Mouse (Mus musculus): ENCODE measurements around the gene Slc35g2. TPM values are rescaled to one million over a fixed set of nuclear protein-coding genes. Genes with fewer than 3 reads are reported as not detected.

The Slc35g2 gene
- polyA plus RNA-seq (2015; fragmentation: Nextera tagmentation; extraction: Ambion mirVana): 9.6 and 10.5 TPM in 2 replicates

- Histone ChIP-seq H3K9ac (peak within 1 kb of the TSS; percentile 84), H3K36me3 (no peaks in the 10 kb centered on the region), H3K4me2 (peak within 1 kb of the TSS; percentile 94), H3K4me1 (peaks cover 9% of the 10 kb centered on the region), H3K9me3 (no peaks in the 10 kb centered on the region), H3K27ac (replicated peaks) (peak within 1 kb of the TSS; percentile 60), H3K27me3 (replicated peaks) (no peaks in the 10 kb centered on the region; the same call in 1 of the 2 replicates), H3K4me3 (peak within 1 kb of the TSS; percentile 76)
- under 1% methylated on average over 46 of the region's 55 CpGs for WGBS
- ATAC-seq (ENCODE audit: extremely low read depth, insufficient number of reproducible peaks, low FRiP score, low TSS enrichment): peak; percentile 64; the same call in 1 of the 2 replicates
These were observed at the start of gene Slc35g2 for GRCm38 (mm10) chr9:100570626-100571233. Slc35g2 (minus strand) TSS chr9:100571090.

DNA sequence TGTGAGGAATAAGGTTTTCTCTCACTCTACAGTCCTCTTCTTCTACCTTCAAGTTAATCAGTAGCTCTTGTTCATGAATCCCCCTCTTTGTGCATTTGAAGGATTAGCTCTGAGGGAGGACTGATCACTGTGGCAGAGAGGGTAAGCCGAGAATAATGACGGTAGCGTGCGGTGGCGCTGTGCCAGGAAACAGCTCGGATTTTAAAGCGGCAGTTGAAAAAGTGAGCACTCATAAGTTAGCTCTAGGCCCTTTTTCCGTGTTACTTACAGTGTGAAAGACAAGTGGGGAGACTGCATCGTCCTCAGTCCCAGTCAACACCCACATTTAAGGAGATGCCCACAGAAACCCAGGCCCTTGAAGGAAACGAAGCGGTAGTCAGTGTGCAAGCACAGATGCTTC is 46.1 kb upstream of the Slc35g2 start:
- Histone ChIP-seq H3K4me3 (no peak overlapping the region), H3K4me2 (peak overlapping the region; percentile 6)

DNA sequence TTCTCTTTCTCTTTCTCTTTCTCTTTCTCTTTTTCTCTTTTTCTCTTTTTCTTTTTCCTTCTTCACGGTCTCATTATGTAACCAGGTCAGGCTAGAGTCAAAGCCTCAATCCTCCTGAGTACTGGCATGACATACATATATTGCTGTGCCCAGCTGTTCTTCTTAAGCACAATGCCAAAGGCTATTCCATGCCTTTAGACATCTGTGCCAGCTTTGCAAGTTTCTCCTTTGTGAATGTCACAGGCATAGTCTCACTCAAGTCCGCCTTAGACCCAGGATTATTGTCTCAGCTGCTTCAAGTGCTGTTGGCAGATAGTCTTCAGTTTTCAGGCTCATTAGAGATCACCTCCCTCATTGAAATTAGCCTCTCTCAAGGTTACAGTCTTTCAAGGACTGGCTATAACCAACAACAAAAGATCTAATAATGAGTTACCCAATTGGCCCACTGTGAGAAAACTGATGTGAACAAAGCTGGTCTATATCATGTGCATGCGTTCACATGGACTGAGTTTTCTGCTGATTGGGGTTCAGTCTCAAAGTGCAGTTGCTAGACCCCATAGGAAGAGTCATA is 42.7 kb upstream of the Slc35g2 start:
- no peak overlapping the region for H3K4me3 ChIP-seq
- H3K27ac ChIP-seq (replicated peaks): no peak overlapping the region
- no peaks in the 10 kb centered on the region for H3K27me3 ChIP-seq (replicated peaks)
- H3K4me2 ChIP-seq: no peak overlapping the region
- H3K9me3 ChIP-seq: no peaks in the 10 kb centered on the region
- peaks cover 8% of the 10 kb centered on the region; the same call in 1 of the 2 replicates for H3K4me1 ChIP-seq
- H3K36me3 ChIP-seq: no peaks in the 10 kb centered on the region
- WGBS: 84% methylated on average over 3 of the region's 3 CpGs
- no peak overlapping the region for H3K9ac ChIP-seq
- ATAC-seq (ENCODE audit: extremely low read depth, insufficient number of reproducible peaks, low FRiP score, low TSS enrichment): no peak

More for the DNA sequence above, 46.1 kb upstream of the Slc35g2 start:
- no peaks in the 10 kb centered on the region for H3K9me3 ChIP-seq
- H3K27me3 ChIP-seq (replicated peaks): no peaks in the 10 kb centered on the region
- ATAC-seq (ENCODE audit: extremely low read depth, insufficient number of reproducible peaks, low FRiP score, low TSS enrichment): no peak
- H3K27ac ChIP-seq (replicated peaks): no peak overlapping the region
- no peaks in the 10 kb centered on the region for H3K36me3 ChIP-seq
- H3K9ac ChIP-seq: no peak overlapping the region
- 48% methylated on average over 11 of the region's 11 CpGs for WGBS
- H3K4me1 ChIP-seq: peaks cover 8% of the 10 kb centered on the region; the same call in 1 of the 2 replicates

DNA sequence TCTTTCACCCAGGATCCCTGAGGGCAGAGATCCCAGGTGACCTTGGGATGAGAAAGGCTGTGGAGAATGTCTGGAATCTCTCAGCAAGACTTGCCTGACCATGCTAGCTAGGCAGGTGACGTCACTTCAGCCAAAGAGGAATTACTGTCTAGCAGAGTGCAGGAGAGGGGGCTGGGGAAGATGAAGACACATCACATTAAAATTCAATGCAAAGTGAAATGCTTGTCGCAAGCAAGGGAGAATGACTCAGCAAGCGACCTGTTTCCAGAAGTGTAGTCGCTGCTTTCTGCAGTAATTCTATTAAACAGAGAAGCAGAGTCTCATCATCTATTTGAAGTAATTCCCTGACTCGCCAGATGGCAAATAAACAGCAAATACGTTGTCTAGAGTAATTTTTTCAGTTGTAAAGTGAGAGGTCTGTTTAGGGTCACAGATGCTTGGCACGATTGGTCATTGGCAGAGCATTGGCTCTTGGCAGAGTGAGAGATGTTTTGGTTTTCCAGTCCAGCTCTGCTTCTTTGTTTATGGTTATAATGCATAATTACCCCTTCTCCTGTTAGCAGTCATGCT is 35.2 kb upstream of the Slc35g2 start:
- 0 out of 2 replicates have a peak overlapping the region, but pooled peaks have one; percentile 8 for H3K4me2 ChIP-seq
- ATAC-seq (ENCODE audit: extremely low read depth, insufficient number of reproducible peaks, low FRiP score, low TSS enrichment): no peak
- no peak overlapping the region for H3K4me3 ChIP-seq
- H3K9ac ChIP-seq: no peak overlapping the region
- H3K27me3 ChIP-seq (replicated peaks): no peaks in the 10 kb centered on the region
- no peaks in the 10 kb centered on the region for H3K9me3 ChIP-seq
- H3K4me1 ChIP-seq: peaks cover 11% of the 10 kb centered on the region
- H3K36me3 ChIP-seq: no peaks in the 10 kb centered on the region
- H3K27ac ChIP-seq (replicated peaks): peak overlapping the region; percentile 55
- 49% methylated on average over 7 of the region's 7 CpGs for WGBS

- H3K27ac ChIP-seq (replicated peaks): peak overlapping the region; percentile 55
These were observed 34.6 kb upstream of the Slc35g2 start for GRCm38 (mm10) chr9:100605522-100605921.

GRCm38 (mm10) chr9:100603156-100603555 is 32.3 kb upstream of the Slc35g2 start:
- Histone ChIP-seq H3K4me1 (peaks cover 22% of the 10 kb centered on the region), H3K27ac (replicated peaks) (no peak overlapping the region), H3K9me3 (no peaks in the 10 kb centered on the region), H3K9ac (no peak overlapping the region), H3K36me3 (no peaks in the 10 kb centered on the region), H3K4me2 (no peak overlapping the region), H3K4me3 (no peak overlapping the region), H3K27me3 (replicated peaks) (no peaks in the 10 kb centered on the region)
- 62% methylated on average over 5 of the region's 5 CpGs for WGBS
- no peak for ATAC-seq (ENCODE audit: extremely low read depth, insufficient number of reproducible peaks, low FRiP score, low TSS enrichment)

More at GRCm38 (mm10) chr9:100605522-100605921, 34.6 kb upstream of the Slc35g2 start:
- Histone ChIP-seq H3K4me3 (no peak overlapping the region), H3K4me2 (no peak overlapping the region), H3K9ac (no peak overlapping the region), H3K9me3 (no peaks in the 10 kb centered on the region), H3K27me3 (replicated peaks) (no peaks in the 10 kb centered on the region), H3K4me1 (peaks cover 11% of the 10 kb centered on the region), H3K36me3 (no peaks in the 10 kb centered on the region)
- 80% methylated on average over 1 of the region's 1 CpGs for WGBS
- no peak for ATAC-seq (ENCODE audit: extremely low read depth, insufficient number of reproducible peaks, low FRiP score, low TSS enrichment)

- ATAC-seq (ENCODE audit: extremely low read depth, insufficient number of reproducible peaks, low FRiP score, low TSS enrichment): no peak
- H3K27ac ChIP-seq (replicated peaks): no peak overlapping the region
- no peaks in the 10 kb centered on the region for H3K36me3 ChIP-seq
- no peak overlapping the region for H3K4me3 ChIP-seq
- WGBS: 75% methylated on average over 1 of the region's 1 CpGs
- H3K9me3 ChIP-seq: no peaks in the 10 kb centered on the region
- H3K9ac ChIP-seq: no peak overlapping the region
- H3K4me1 ChIP-seq: peaks cover 22% of the 10 kb centered on the region
- H3K4me2 ChIP-seq: no peak overlapping the region
- no peaks in the 10 kb centered on the region for H3K27me3 ChIP-seq (replicated peaks)
These were observed 31.2 kb upstream of the Slc35g2 start for GRCm38 (mm10) chr9:100602130-100602529.

DNA sequence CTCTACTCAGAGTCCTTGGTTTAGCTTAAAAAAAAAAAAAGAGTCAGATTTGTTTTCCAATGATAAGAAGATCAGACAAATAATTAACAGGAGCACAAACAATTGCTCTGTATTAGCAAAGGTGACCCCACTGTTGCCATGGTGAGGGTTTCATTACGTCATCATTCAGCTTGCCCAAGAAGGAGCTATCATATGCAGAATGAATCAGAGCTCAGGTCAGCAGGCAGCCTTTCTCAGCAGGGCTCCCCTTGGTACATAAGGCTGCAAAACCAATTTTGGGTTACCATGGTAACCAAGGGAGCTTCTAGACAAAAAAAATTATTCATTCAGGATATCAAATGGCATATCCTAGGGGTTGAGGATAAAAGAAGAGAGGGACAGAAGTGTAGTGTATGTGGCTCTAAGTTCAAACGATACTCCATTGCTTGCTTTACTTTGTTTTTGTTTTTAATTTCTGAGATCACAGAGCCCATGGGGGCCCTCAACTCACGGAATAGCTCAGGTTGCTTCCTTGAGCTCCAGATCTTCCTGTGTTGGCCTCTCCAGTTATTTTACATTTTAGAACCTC is 29.0 kb upstream of the Slc35g2 start:
- 68% methylated on average over 3 of the region's 3 CpGs for WGBS
- Histone ChIP-seq H3K4me1 (peaks cover 11% of the 10 kb centered on the region; the same call in 1 of the 2 replicates), H3K4me2 (no peak overlapping the region), H3K36me3 (no peaks in the 10 kb centered on the region), H3K4me3 (no peak overlapping the region), H3K27ac (replicated peaks) (no peak overlapping the region), H3K9ac (no peak overlapping the region), H3K9me3 (no peaks in the 10 kb centered on the region), H3K27me3 (replicated peaks) (no peaks in the 10 kb centered on the region)
- ATAC-seq (ENCODE audit: extremely low read depth, insufficient number of reproducible peaks, low FRiP score, low TSS enrichment): no peak

DNA sequence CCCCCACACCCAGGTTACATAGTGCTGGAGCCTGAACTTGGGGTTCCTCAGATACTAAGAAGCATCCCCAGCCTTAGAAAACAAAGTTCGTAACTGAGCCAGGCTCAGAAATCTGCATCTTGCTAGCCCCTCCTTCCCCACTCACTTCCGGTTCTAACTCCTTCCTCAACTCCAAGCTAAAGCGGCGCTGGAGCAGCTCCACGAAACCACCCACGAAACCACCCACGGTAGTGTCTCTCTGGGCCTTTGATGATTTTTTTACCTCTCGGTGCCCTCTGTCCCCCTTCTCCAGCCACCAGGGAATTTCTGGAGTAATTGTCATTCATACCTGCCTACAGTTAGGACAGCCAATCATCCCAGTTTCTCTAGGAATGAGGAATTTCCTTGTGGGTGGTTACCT is 26.7 kb upstream of the Slc35g2 start, which contains the start of gene Stag1:
Gene Stag1, plus strand, starts transcription at position 253 of the 400 bp plus-strand sequence.
- H3K9me3 ChIP-seq: no peaks in the 10 kb centered on the region
- ATAC-seq (ENCODE audit: extremely low read depth, insufficient number of reproducible peaks, low FRiP score, low TSS enrichment): no peak
- H3K4me3 ChIP-seq: no peak within 1 kb of the TSS
- H3K36me3 ChIP-seq: no peaks in the 10 kb centered on the region
- no peak within 1 kb of the TSS for H3K27ac ChIP-seq (replicated peaks)
- no peak within 1 kb of the TSS for H3K4me2 ChIP-seq
- WGBS: 75% methylated on average over 8 of the region's 8 CpGs
- no peaks in the 10 kb centered on the region for H3K27me3 ChIP-seq (replicated peaks)
- H3K9ac ChIP-seq: no peak within 1 kb of the TSS
- peaks cover 11% of the 10 kb centered on the region; the same call in 1 of the 2 replicates for H3K4me1 ChIP-seq

DNA sequence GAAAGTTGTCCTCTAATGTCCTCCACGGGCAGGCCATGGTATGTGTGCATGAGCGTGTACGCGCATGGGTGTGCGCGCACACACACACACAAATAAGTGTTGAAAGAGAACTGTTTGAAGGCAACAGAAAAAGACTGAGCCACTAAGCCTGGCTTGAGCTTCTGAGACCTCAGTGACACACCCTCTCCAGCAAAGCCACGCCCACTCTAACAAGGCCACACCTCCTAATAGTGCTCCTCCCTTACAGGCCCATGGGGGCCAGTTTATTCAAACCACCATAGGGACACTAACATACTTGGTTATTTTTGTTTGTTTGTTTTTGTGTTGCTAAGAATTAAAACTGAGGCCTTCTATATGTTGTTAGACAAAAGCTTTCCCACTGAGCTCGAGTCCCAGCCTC is 25.4 kb upstream of the Slc35g2 start:
- H3K27me3 ChIP-seq (replicated peaks): no peaks in the 10 kb centered on the region
- H3K4me3 ChIP-seq: no peak overlapping the region
- H3K27ac ChIP-seq (replicated peaks): no peak overlapping the region
- ATAC-seq (ENCODE audit: extremely low read depth, insufficient number of reproducible peaks, low FRiP score, low TSS enrichment): no peak
- H3K4me1 ChIP-seq: peaks cover 11% of the 10 kb centered on the region; the same call in 1 of the 2 replicates
- no peaks in the 10 kb centered on the region for H3K36me3 ChIP-seq
- no peak overlapping the region for H3K4me2 ChIP-seq
- WGBS: 86% methylated on average over 8 of the region's 8 CpGs
- H3K9me3 ChIP-seq: no peaks in the 10 kb centered on the region
- no peak overlapping the region for H3K9ac ChIP-seq

GRCm38 (mm10) chr9:100590462-100590861 is 19.6 kb upstream of the Slc35g2 start:
- Histone ChIP-seq H3K4me3 (no peak overlapping the region), H3K9me3 (no peaks in the 10 kb centered on the region), H3K4me1 (no peaks in the 10 kb centered on the region), H3K4me2 (no peak overlapping the region), H3K9ac (no peak overlapping the region), H3K36me3 (no peaks in the 10 kb centered on the region), H3K27me3 (replicated peaks) (no peaks in the 10 kb centered on the region), H3K27ac (replicated peaks) (no peak overlapping the region)
- 63% methylated on average over 4 of the region's 4 CpGs for WGBS
- no peak for ATAC-seq (ENCODE audit: extremely low read depth, insufficient number of reproducible peaks, low FRiP score, low TSS enrichment)
